Mouse (Mus musculus) megakaryocyte, embryonic 14.5 days (primary cell): ENCODE measurements at regions not wholly inside any gene's neighbourhood (a gene's known extent, or its start where the extent isn't known, plus 50 kb on each side); places are given as distances from the start of the nearest gene placed in this dataset.

ENCODE experiments used
- FLI1 ChIP-seq: IDR thresholded peaks from 2 replicates; pipeline ENCODE4 v1.6.1; 2012; ENCODE audit warnings: low read length, inconsistent platforms, mixed read lengths
- GATA1 ChIP-seq: IDR thresholded peaks from 3 replicates; pipeline ENCODE4 v1.6.1; 2012; ENCODE audit warnings: mixed read lengths, low read length, inconsistent platforms, borderline replicate concordance

DNA sequence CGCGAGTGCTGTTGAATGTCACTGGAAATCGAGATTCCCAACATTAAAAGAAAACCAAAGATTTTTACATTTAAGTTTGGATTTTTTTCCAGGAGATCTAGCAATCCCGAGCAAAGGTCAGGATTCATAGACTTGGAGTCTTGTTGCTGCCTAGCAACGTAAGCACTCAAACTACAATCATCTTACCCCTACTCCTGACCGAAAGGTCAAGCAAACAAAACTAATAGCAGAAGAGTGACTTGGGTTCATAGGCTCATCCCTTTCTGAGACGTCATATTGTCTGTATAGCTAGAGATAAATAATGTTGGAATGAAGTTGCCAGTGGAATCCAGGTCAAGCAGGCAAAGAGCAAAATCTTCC, 169.9 kb downstream of the Pik3r1 start:
- no peak for TF ChIP-seq GATA1
- no peak for TF ChIP-seq FLI1
